8 mouse cellular contexts compared by ENCODE assay signal in the genomic region with DNA sequence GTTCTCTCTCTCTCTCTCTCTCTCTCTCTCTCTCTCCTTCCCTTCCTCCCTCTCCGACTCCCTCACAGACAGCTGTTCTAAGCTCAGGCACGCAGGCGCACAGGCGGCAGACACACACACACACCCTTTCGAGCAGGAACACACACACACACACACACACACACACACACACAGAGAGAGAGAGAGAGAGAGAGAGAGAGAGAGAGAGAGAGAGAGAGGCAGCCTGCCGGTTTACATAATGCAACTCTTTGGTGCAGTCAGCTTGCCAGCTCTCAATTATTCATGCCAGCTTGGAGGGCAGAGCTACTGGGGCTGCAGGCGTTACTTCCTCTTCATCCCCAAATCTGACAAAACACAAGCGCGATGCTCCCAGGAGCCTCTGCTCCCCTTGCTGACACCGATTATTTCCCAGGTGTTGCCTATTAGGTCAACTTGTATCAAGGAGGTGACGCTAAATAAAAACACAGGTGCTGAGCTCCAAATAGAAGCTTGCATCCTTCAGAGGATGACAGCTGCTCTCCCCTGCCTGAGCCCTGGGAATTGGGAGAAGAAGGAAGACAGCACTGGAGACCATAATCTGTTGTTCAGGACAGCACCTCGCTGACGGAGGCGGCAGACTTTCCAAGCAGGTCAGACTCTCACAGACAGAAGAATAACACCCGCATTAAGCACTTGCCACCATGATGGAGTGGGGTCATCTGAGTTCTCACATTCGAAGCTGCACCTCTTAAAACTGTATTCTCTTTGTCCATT.
A peak's percentile ranks its signal among the peaks of the same experiment; 100 is the strongest.
DNase-seq lines count a peak whose midpoint lies in the region; ATAC-seq lines count a peak whose summit lies in the region.

No protein-coding gene starts in this region.

- H3K36me3 ChIP-seq in kidney, embryonic 14.5 days (ENCODE audit: control insufficient read depth, insufficient read depth, low read length) = no peaks in the 10 kb centered on the region
- H3K36me3 ChIP-seq in embryonic facial prominence, embryonic 11.5 days (replicated peaks; ENCODE audit: control insufficient read depth, insufficient read depth, low read depth, low read length) = no peaks in the 10 kb centered on the region
- no peaks in the 10 kb centered on the region for H3K36me3 ChIP-seq in heart, embryonic 16.5 days (ENCODE audit: control insufficient read depth, insufficient read depth)

- no peaks in the 10 kb centered on the region for H3K9me3 ChIP-seq in kidney, embryonic 14.5 days (ENCODE audit: control insufficient read depth, low read length)
- no peaks in the 10 kb centered on the region for H3K9me3 ChIP-seq in embryonic facial prominence, embryonic 11.5 days (replicated peaks; ENCODE audit: control insufficient read depth, low read length)
- H3K9me3 ChIP-seq in heart, embryonic 16.5 days (replicated peaks; ENCODE audit: control insufficient read depth, low read length) = no peaks in the 10 kb centered on the region

- 0 out of 2 replicates have a peak overlapping the region, but pooled peaks have one; percentile 47 for H3K27ac ChIP-seq in kidney, embryonic 14.5 days (ENCODE audit: low read depth, low read length)
- no peak overlapping the region for H3K27ac ChIP-seq in embryonic facial prominence, embryonic 11.5 days (replicated peaks; ENCODE audit: low read depth, low read length)
- no peak overlapping the region for H3K27ac ChIP-seq in heart, embryonic 16.5 days (ENCODE audit: low read length)

- H3K9ac ChIP-seq in kidney, embryonic 14.5 days (ENCODE audit: low read depth, low read length) = no peak overlapping the region; the same call in 1 of the 2 replicates
- peak overlapping the region; percentile 37 for H3K9ac ChIP-seq in embryonic facial prominence, embryonic 11.5 days (replicated peaks; ENCODE audit: low read length)
- H3K9ac ChIP-seq in heart, embryonic 16.5 days (ENCODE audit: low read length) = peak overlapping the region; percentile 44; the same call in 1 of the 2 replicates

- peak; percentile 73 for ATAC-seq in kidney, embryonic 14.5 days (ENCODE audit: low FRiP score, low TSS enrichment)
- ATAC-seq in embryonic facial prominence, embryonic 11.5 days (replicated peaks; ENCODE audit: insufficient number of reproducible peaks, low FRiP score, low TSS enrichment, low read depth) = peak; percentile 60; the same call in 1 of the 2 replicates
- ATAC-seq in heart, embryonic 16.5 days (replicated peaks; ENCODE audit: extremely low read depth, insufficient read depth, low FRiP score) = peak; percentile 43; the same call in 1 of the 2 replicates
- no peak for ATAC-seq in erythroid progenitor cell, adult 5-6 weeks (replicated peaks; ENCODE audit: low FRiP score, poor library complexity, severe bottlenecking)

- H3K27me3 ChIP-seq in kidney, embryonic 14.5 days (ENCODE audit: control insufficient read depth, insufficient read depth, low read length) = no peaks in the 10 kb centered on the region
- no peaks in the 10 kb centered on the region for H3K27me3 ChIP-seq in embryonic facial prominence, embryonic 11.5 days (ENCODE audit: control insufficient read depth, insufficient read depth, low read length)
- no peaks in the 10 kb centered on the region for H3K27me3 ChIP-seq in heart, embryonic 16.5 days (ENCODE audit: control insufficient read depth, insufficient read depth, low read length)

- peak overlapping the region; percentile 24; the same call in 1 of the 2 replicates for H3K4me3 ChIP-seq in kidney, embryonic 14.5 days (ENCODE audit: low read length)
- peak overlapping the region; percentile 14 for H3K4me3 ChIP-seq in embryonic facial prominence, embryonic 11.5 days (ENCODE audit: low read depth, low read length)
- peak overlapping the region; percentile 39 for H3K4me3 ChIP-seq in heart, embryonic 16.5 days (ENCODE audit: low read length)

- peaks cover 18% of the 10 kb centered on the region for H3K4me1 ChIP-seq in kidney, embryonic 14.5 days (ENCODE audit: control insufficient read depth, insufficient read depth, low read length)
- H3K4me1 ChIP-seq in embryonic facial prominence, embryonic 11.5 days (ENCODE audit: control insufficient read depth, insufficient read depth, low read length) = peaks cover 2% of the 10 kb centered on the region; the same call in 1 of the 2 replicates
- H3K4me1 ChIP-seq in heart, embryonic 16.5 days (ENCODE audit: control insufficient read depth, insufficient read depth, low read length) = peaks cover 13% of the 10 kb centered on the region

- no peak for DNase-seq in kidney, adult 11 months
- DNase-seq in embryonic facial prominence, embryonic 11.5 days (ENCODE audit: low spot score) = peak; percentile 22
- peak; percentile 61 to 71 for DNase-seq in layer of hippocampus, postnatal 25 days (ENCODE audit: extremely low spot score in 1 of 2, low spot score in 1 of 2)
- DNase-seq in lung, postnatal 36 days = peak; percentile 37
- DNase-seq in right cerebral cortex, postnatal 14 days = peak; percentile 69

- 12% methylated on average over 16 of the region's 16 CpGs for WGBS in kidney, embryonic 14.5 days
- WGBS in embryonic facial prominence, embryonic 11.5 days = 17% methylated on average over 16 of the region's 16 CpGs
- WGBS in heart, embryonic 16.5 days = 18% methylated on average over 16 of the region's 16 CpGs

- peak overlapping the region; percentile 52 for H3K4me2 ChIP-seq in kidney, embryonic 14.5 days (replicated peaks; ENCODE audit: low read depth, low read length)
- H3K4me2 ChIP-seq in embryonic facial prominence, embryonic 11.5 days (ENCODE audit: low read depth, low read length) = peak overlapping the region; percentile 50
- H3K4me2 ChIP-seq in heart, embryonic 16.5 days (ENCODE audit: low read depth, low read length) = peak overlapping the region; percentile 64
